Comparison of ENCODE assay signal across 8 mouse cellular contexts in genomic region chr2:30419112-30419511, GRCm38 (mm10). TPM values are rescaled to one million over a fixed set of nuclear protein-coding genes. Genes with fewer than 3 reads are reported as not detected.
DNase-seq lines count a peak whose midpoint lies in the region; ATAC-seq lines count a peak whose summit lies in the region.

No protein-coding gene starts in this region.

- peak overlapping the region; percentile 77 for H3K27ac ChIP-seq in heart, embryonic 10.5 days
- peak overlapping the region; percentile 29 for H3K27ac ChIP-seq in hindbrain, embryonic 15.5 days (replicated peaks)
- peak overlapping the region; percentile 54 for H3K27ac ChIP-seq in midbrain, embryonic 12.5 days (replicated peaks)

- no peak for ATAC-seq in hindbrain, embryonic 15.5 days (ENCODE audit: low FRiP score, low read depth)
- no peak for ATAC-seq in midbrain, embryonic 12.5 days (ENCODE audit: low FRiP score, low read depth)

- peak overlapping the region; percentile 13 for H3K4me2 ChIP-seq in hindbrain, embryonic 15.5 days
- H3K4me2 ChIP-seq in midbrain, embryonic 12.5 days (replicated peaks): peak overlapping the region; percentile 19; the same call in 1 of the 2 replicates

- peak overlapping the region; percentile 22; the same call in 1 of the 2 replicates for H3K4me3 ChIP-seq in heart, embryonic 10.5 days
- H3K4me3 ChIP-seq in hindbrain, embryonic 15.5 days: no peak overlapping the region
- H3K4me3 ChIP-seq in midbrain, embryonic 12.5 days: no peak overlapping the region

- H3K4me1 ChIP-seq in heart, embryonic 10.5 days: peaks cover 37% of the 10 kb centered on the region
- H3K4me1 ChIP-seq in hindbrain, embryonic 15.5 days (replicated peaks): peaks cover 39% of the 10 kb centered on the region
- peaks cover 36% of the 10 kb centered on the region for H3K4me1 ChIP-seq in midbrain, embryonic 12.5 days

- H3K9ac ChIP-seq in hindbrain, embryonic 15.5 days: no peak overlapping the region
- no peak overlapping the region; the same call in 1 of the 2 replicates for H3K9ac ChIP-seq in midbrain, embryonic 12.5 days (replicated peaks)

- H3K36me3 ChIP-seq in heart, embryonic 10.5 days: peaks cover 7% of the 10 kb centered on the region
- H3K36me3 ChIP-seq in hindbrain, embryonic 15.5 days: no peaks in the 10 kb centered on the region
- no peaks in the 10 kb centered on the region for H3K36me3 ChIP-seq in midbrain, embryonic 12.5 days

- DNase-seq in heart, embryonic 10.5 days (ENCODE audit: low spot score): no peak
- DNase-seq in heart, adult 8-10 months (ENCODE audit: low spot score): no peak
- peak; percentile 61 for DNase-seq in brain, adult 2 months (ENCODE audit: low read depth, low spot score)
- no peak for DNase-seq in right cerebral cortex, postnatal 4 days
- no peak for DNase-seq in frontal cortex, postnatal 36 days (ENCODE audit: low spot score in 2 of 2)
- DNase-seq in lung, postnatal 14 days: no peak

- WGBS in heart, embryonic 10.5 days: 36% methylated on average over 10 of the region's 10 CpGs
- WGBS in hindbrain, embryonic 15.5 days: 42% methylated on average over 10 of the region's 10 CpGs
- WGBS in midbrain, embryonic 12.5 days: 41% methylated on average over 10 of the region's 10 CpGs

- no peaks in the 10 kb centered on the region for H3K9me3 ChIP-seq in heart, embryonic 10.5 days
- H3K9me3 ChIP-seq in hindbrain, embryonic 15.5 days: no peaks in the 10 kb centered on the region
- no peaks in the 10 kb centered on the region for H3K9me3 ChIP-seq in midbrain, embryonic 12.5 days

- H3K27me3 ChIP-seq in heart, embryonic 10.5 days (ENCODE audit: insufficient read depth, poor library complexity, severe bottlenecking): no peaks in the 10 kb centered on the region
- no peaks in the 10 kb centered on the region for H3K27me3 ChIP-seq in hindbrain, embryonic 15.5 days
- peaks cover 8% of the 10 kb centered on the region for H3K27me3 ChIP-seq in midbrain, embryonic 12.5 days

RNA-seq across cellular contexts. Expression of gene Ptpa, which starts 3.3 kb away (rescaled TPM):
- 129 and 140 TPM in 2 replicates for polyA plus RNA-seq in heart, embryonic 10.5 days (2016; fragmentation: Nextera tagmentation; extraction: Ambion mirVana)
- total RNA-seq in heart, adult 8-10 months (2022): 100 to 1,000 TPM in 1 of 4 experiments, 10 to 100 TPM in 3; 74.6 to 100 (median 83.0) TPM
- polyA plus RNA-seq in hindbrain, embryonic 15.5 days (2015; fragmentation: Nextera tagmentation; extraction: Ambion mirVana): 138 and 150 TPM in 2 replicates
- polyA plus RNA-seq in midbrain, embryonic 12.5 days (2016; fragmentation: Nextera tagmentation; extraction: Ambion mirVana): 128 and 129 TPM in 2 replicates

RNA-seq across cellular contexts. Expression of gene Crat, which starts 3.5 kb away (rescaled TPM):
- 36.1 and 55.2 TPM in 2 replicates for polyA plus RNA-seq in heart, embryonic 10.5 days (2016; fragmentation: Nextera tagmentation; extraction: Ambion mirVana)
- 100 to 1,000 TPM; 490 to 636 (median 559) TPM for total RNA-seq in heart, adult 8-10 months (2022)
- 25.7 and 29.5 TPM in 2 replicates for polyA plus RNA-seq in hindbrain, embryonic 15.5 days (2015; fragmentation: Nextera tagmentation; extraction: Ambion mirVana)
- polyA plus RNA-seq in midbrain, embryonic 12.5 days (2016; fragmentation: Nextera tagmentation; extraction: Ambion mirVana): 20.4 and 22.6 TPM in 2 replicates

RNA-seq across cellular contexts. Expression of gene Dolpp1, which starts 27.1 kb away (rescaled TPM):
- 29.9 and 36.1 TPM in 2 replicates for polyA plus RNA-seq in heart, embryonic 10.5 days (2016; fragmentation: Nextera tagmentation; extraction: Ambion mirVana)
- 1 to 10 TPM; 5.7 to 9.8 (median 7.9) TPM for total RNA-seq in heart, adult 8-10 months (2022)
- 59.0 and 60.4 TPM in 2 replicates for polyA plus RNA-seq in hindbrain, embryonic 15.5 days (2015; fragmentation: Nextera tagmentation; extraction: Ambion mirVana)
- 51.2 and 52.3 TPM in 2 replicates for polyA plus RNA-seq in midbrain, embryonic 12.5 days (2016; fragmentation: Nextera tagmentation; extraction: Ambion mirVana)

RNA-seq across cellular contexts. Expression of gene Ier5l, which starts 54.9 kb away (rescaled TPM):
- 1.00 and 2.2 TPM in 2 replicates for polyA plus RNA-seq in heart, embryonic 10.5 days (2016; fragmentation: Nextera tagmentation; extraction: Ambion mirVana)
- 1 to 10 TPM; 2.4 to 5.0 (median 4.3) TPM for total RNA-seq in heart, adult 8-10 months (2022)
- 2.7 and 2.9 TPM in 2 replicates for polyA plus RNA-seq in hindbrain, embryonic 15.5 days (2015; fragmentation: Nextera tagmentation; extraction: Ambion mirVana)
- polyA plus RNA-seq in midbrain, embryonic 12.5 days (2016; fragmentation: Nextera tagmentation; extraction: Ambion mirVana): 2.7 and 3.4 TPM in 2 replicates

RNA-seq across cellular contexts. Expression of gene Miga2, which starts 55.1 kb away (rescaled TPM):
- polyA plus RNA-seq in heart, embryonic 10.5 days (2016; fragmentation: Nextera tagmentation; extraction: Ambion mirVana): 28.2 and 35.1 TPM in 2 replicates
- 10 to 100 TPM; 66.5 to 76.0 (median 71.4) TPM for total RNA-seq in heart, adult 8-10 months (2022)
- 35.0 and 36.0 TPM in 2 replicates for polyA plus RNA-seq in hindbrain, embryonic 15.5 days (2015; fragmentation: Nextera tagmentation; extraction: Ambion mirVana)
- 28.8 and 30.4 TPM in 2 replicates for polyA plus RNA-seq in midbrain, embryonic 12.5 days (2016; fragmentation: Nextera tagmentation; extraction: Ambion mirVana)
